Mouse (Mus musculus) limb, embryonic 12.5 days (tissue): ENCODE data around the gene Bok. TPM values are rescaled to one million over a fixed set of nuclear protein-coding genes. Genes with fewer than 3 reads are reported as not detected.

Source experiments
- ATAC-seq: fragments of 200-750 bp; cut with Nextera tagmentation; 2 replicates; pipeline ENCODE4 v1.8.0; 2017; ENCODE audit warnings: low read depth, moderate TSS enrichment; ENCODE audit not compliant: insufficient number of reproducible peaks, insufficient read depth, low FRiP score, low TSS enrichment
- H3K27ac ChIP-seq: fragments of 300-500 bp; sonication (generic); 2 replicates; pipeline ENCODE4 v1.5.1; 2016; ENCODE audit warnings: mild to moderate bottlenecking, moderate library complexity
- H3K27me3 ChIP-seq: fragments of 300-500 bp; sonication (generic); 2 replicates; pipeline ENCODE4 v1.6.1; 2016; ENCODE audit warnings: mild to moderate bottlenecking, moderate library complexity
- H3K36me3 ChIP-seq: fragments of 300-500 bp; sonication (generic); 2 replicates; pipeline ENCODE4 v1.6.1; 2016; ENCODE audit warnings: mild to moderate bottlenecking, moderate library complexity
- H3K4me1 ChIP-seq: fragments of 300-500 bp; sonication (generic); replicated peaks from 2 replicates; pipeline ENCODE4 v1.6.1; 2016
- H3K4me2 ChIP-seq: fragments of 300-500 bp; sonication (generic); 2 replicates; pipeline ENCODE4 v1.6.1; 2016; ENCODE audit warnings: mild to moderate bottlenecking, moderate library complexity
- H3K4me3 ChIP-seq: fragments of 300-500 bp; sonication (generic); replicated peaks from 2 replicates; pipeline ENCODE4 v1.5.1; 2016; ENCODE audit warnings: mild to moderate bottlenecking
- H3K9ac ChIP-seq: fragments of 300-500 bp; sonication (generic); replicated peaks from 2 replicates; pipeline ENCODE4 v1.6.1; 2016; ENCODE audit warnings: mild to moderate bottlenecking, moderate library complexity
- H3K9me3 ChIP-seq: fragments of 300-500 bp; sonication (generic); 2 replicates; pipeline ENCODE4 v1.6.1; 2016; ENCODE audit warnings: mild to moderate bottlenecking, moderate library complexity
- polyA plus RNA-seq: library from polyadenylated mRNA; unstranded; fragments of >200 nt; fragmentation: Nextera tagmentation; extraction: Ambion mirVana; gene quantifications from 2 replicates; pipeline ENCODE4 v1.2.1, GENCODE M21; 2016

Gene Bok
- polyA plus RNA-seq, 1 experiment from 2014 or later: 38.7 TPM

GRCm38 (mm10) chr1:93742910-93743309 is 57.5 kb downstream of the Bok start:
- ATAC-seq: no peak
- no peaks in the 10 kb centered on the region for H3K27me3 ChIP-seq
- H3K9ac ChIP-seq: no peak overlapping the region
- peaks cover 31% of the 10 kb centered on the region; the same call in 1 of the 2 replicates for H3K36me3 ChIP-seq
- H3K9me3 ChIP-seq: no peaks in the 10 kb centered on the region
- H3K4me1 ChIP-seq: no peaks in the 10 kb centered on the region
- H3K4me3 ChIP-seq: no peak overlapping the region
- H3K27ac ChIP-seq: no peak overlapping the region
- H3K4me2 ChIP-seq: no peak overlapping the region

Other genes starting within 250 kb of the Bok start
- gene Hdlbp, start 206.8 kb upstream of the Bok start, polyA plus RNA-seq: 135 and 140 TPM in 2 replicates
- 5.9 and 8.3 TPM in 2 replicates for gene Farp2, start 173.6 kb upstream of the Bok start, polyA plus RNA-seq
- 194 and 202 TPM in 2 replicates for gene Stk25, start 27.0 kb upstream of the Bok start, polyA plus RNA-seq
- gene Atg4b, start 65.8 kb downstream of the Bok start, polyA plus RNA-seq: 89.2 and 103 TPM in 2 replicates
- gene Thap4, start 69.2 kb downstream of the Bok start, polyA plus RNA-seq: 52.8 and 53.1 TPM in 2 replicates
- gene Dtymk, start 116.3 kb downstream of the Bok start, polyA plus RNA-seq: 278 and 281 TPM in 2 replicates
- 16.8 and 17.9 TPM in 2 replicates for gene Ing5, start 118.3 kb downstream of the Bok start, polyA plus RNA-seq
- gene D2hgdh, start 139.2 kb downstream of the Bok start, polyA plus RNA-seq: 16.2 and 17.9 TPM in 2 replicates
- 0.31 and 0.64 TPM in 2 replicates for gene Gal3st2, start 175.6 kb downstream of the Bok start, polyA plus RNA-seq
- not detected in 2 replicates for gene Gal3st2b, start 232.7 kb downstream of the Bok start, polyA plus RNA-seq